Comparison of ENCODE assay signal across 7 mouse cellular contexts in genomic region chr16:15195931-15196330, GRCm38 (mm10).
A peak's percentile ranks its signal among the peaks of the same experiment; 100 is the strongest.
DNase-seq lines count a peak whose midpoint lies in the region; ATAC-seq lines count a peak whose summit lies in the region.
"Not testable (repeated sequence)": the region's sequence is repeated elsewhere in the genome, so short reads cannot be mapped to it uniquely, and the experiment has no call there.

No protein-coding gene starts in this region.

- peak overlapping the region; percentile 74 for H3K27ac ChIP-seq in embryonic facial prominence, embryonic 10.5 days (replicated peaks)
- H3K27ac ChIP-seq in heart, embryonic 16.5 days (ENCODE audit: low read length) = peak overlapping the region; percentile 70
- peak overlapping the region; percentile 91 for H3K27ac ChIP-seq in kidney, embryonic 15.5 days
- peak overlapping the region; percentile 82 for H3K27ac ChIP-seq in limb, embryonic 15.5 days
- H3K27ac ChIP-seq in neural tube, embryonic 15.5 days (replicated peaks) = 0 out of 2 replicates have a peak overlapping the region, but pooled peaks have one; percentile 33

- ATAC-seq in heart, embryonic 16.5 days (replicated peaks; ENCODE audit: extremely low read depth, insufficient read depth, low FRiP score); kidney, embryonic 15.5 days (replicated peaks; ENCODE audit: low FRiP score); limb, embryonic 15.5 days (ENCODE audit: insufficient number of reproducible peaks, low FRiP score, low TSS enrichment, low read depth); neural tube, embryonic 15.5 days (ENCODE audit: low FRiP score): not testable (repeated sequence)

- H3K4me3 ChIP-seq in embryonic facial prominence, embryonic 10.5 days; heart, embryonic 16.5 days (ENCODE audit: low read length); kidney, embryonic 15.5 days (replicated peaks); limb, embryonic 15.5 days; neural tube, embryonic 15.5 days (replicated peaks): not testable (repeated sequence)

- H3K4me2 ChIP-seq in heart, embryonic 16.5 days (ENCODE audit: low read depth, low read length); kidney, embryonic 15.5 days; limb, embryonic 15.5 days; neural tube, embryonic 15.5 days: not testable (repeated sequence)

- WGBS in embryonic facial prominence, embryonic 10.5 days = 94% methylated on average over 8 of the region's 12 CpGs
- 76% methylated on average over 5 of the region's 12 CpGs for WGBS in heart, embryonic 16.5 days
- WGBS in kidney, embryonic 15.5 days = 87% methylated on average over 8 of the region's 12 CpGs
- 92% methylated on average over 8 of the region's 12 CpGs for WGBS in limb, embryonic 15.5 days
- WGBS in neural tube, embryonic 15.5 days = 97% methylated on average over 8 of the region's 12 CpGs

- H3K9me3 ChIP-seq in embryonic facial prominence, embryonic 10.5 days; heart, embryonic 16.5 days (replicated peaks; ENCODE audit: control insufficient read depth, low read length); kidney, embryonic 15.5 days (replicated peaks); limb, embryonic 15.5 days; neural tube, embryonic 15.5 days (replicated peaks): not testable (repeated sequence)

- H3K36me3 ChIP-seq in embryonic facial prominence, embryonic 10.5 days (replicated peaks); heart, embryonic 16.5 days (ENCODE audit: control insufficient read depth, insufficient read depth); kidney, embryonic 15.5 days; limb, embryonic 15.5 days; neural tube, embryonic 15.5 days: not testable (repeated sequence)

- peaks cover 14% of the 10 kb centered on the region for H3K4me1 ChIP-seq in embryonic facial prominence, embryonic 10.5 days
- H3K4me1 ChIP-seq in heart, embryonic 16.5 days (ENCODE audit: control insufficient read depth, insufficient read depth, low read length); neural tube, embryonic 15.5 days: not testable (repeated sequence)
- H3K4me1 ChIP-seq in kidney, embryonic 15.5 days = peaks cover 16% of the 10 kb centered on the region
- peaks cover 33% of the 10 kb centered on the region for H3K4me1 ChIP-seq in limb, embryonic 15.5 days

- H3K27me3 ChIP-seq in embryonic facial prominence, embryonic 10.5 days (replicated peaks; ENCODE audit: low read depth, poor library complexity, severe bottlenecking); heart, embryonic 16.5 days (ENCODE audit: control insufficient read depth, insufficient read depth, low read length); kidney, embryonic 15.5 days; limb, embryonic 15.5 days; neural tube, embryonic 15.5 days (replicated peaks): not testable (repeated sequence)

- H3K9ac ChIP-seq in heart, embryonic 16.5 days (ENCODE audit: low read length); kidney, embryonic 15.5 days; limb, embryonic 15.5 days; neural tube, embryonic 15.5 days (replicated peaks): not testable (repeated sequence)

- not testable (repeated sequence) for DNase-seq in embryonic facial prominence, embryonic 10.5 days (ENCODE audit: low spot score)
- peak; percentile 88 for DNase-seq in fibroblast of lung, adult 2 months (ENCODE audit: low read depth)
- DNase-seq in gastrocnemius, postnatal 25 days = peak; percentile 20

Comparison
In these comparisons a context has a peak if more than half of its experiments do, and no peak if none do; other contexts are left out.
1. H3K27ac ChIP-seq: peak in every context shown above with its lines; median percentile 91 in kidney, embryonic 15.5 days; 82 in limb, embryonic 15.5 days; 74 in embryonic facial prominence, embryonic 10.5 days; 70 in heart, embryonic 16.5 days; 33 in neural tube, embryonic 15.5 days.